11 mouse cellular contexts compared by ENCODE assay signal in the genomic region with DNA sequence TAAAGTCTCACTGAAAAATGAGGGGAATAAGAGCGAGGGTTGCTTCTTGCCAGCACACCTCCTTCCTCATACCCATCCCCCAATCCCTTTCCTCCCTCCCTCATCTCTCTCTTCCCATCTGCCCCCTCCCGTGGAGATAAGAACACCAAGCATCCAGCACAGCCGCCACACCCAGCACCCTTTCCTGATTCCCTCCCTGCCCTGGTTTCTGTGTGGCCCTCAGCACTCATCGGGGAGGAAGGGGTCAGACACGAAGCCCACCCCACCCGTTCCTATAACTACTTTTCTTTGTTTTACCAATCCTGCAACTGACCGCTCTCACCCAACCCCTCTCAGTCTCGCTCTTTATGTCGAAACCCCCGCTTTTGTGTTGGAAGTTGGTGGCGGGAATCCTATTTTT.
DNase-seq lines count a peak whose midpoint lies in the region; ATAC-seq and TF ChIP-seq lines count a peak whose summit lies in the region.
"Had no signal": no experiment of that assay in that cellular context is flagged by ENCODE, and none has a peak within 500 bp of the region (broad histone marks: within the 10 kb centered on the region; RNA-seq: fewer than 3 reads in every experiment).

No protein-coding gene starts in this region.

- H3K4me2 ChIP-seq in lung, embryonic 16.5 days (ENCODE audit: low read depth, low read length), result peak overlapping the region; percentile 36
- peak overlapping the region; percentile 26; the same call in 1 of the 2 replicates for H3K4me2 ChIP-seq in forebrain, embryonic 11.5 days (ENCODE audit: low read depth, low read length, severe bottlenecking)
- peak overlapping the region; percentile 43 for H3K4me2 ChIP-seq in intestine, embryonic 15.5 days (replicated peaks)
- peak overlapping the region; percentile 14; the same call in 1 of the 2 replicates for H3K4me2 ChIP-seq in stomach, embryonic 14.5 days (replicated peaks; ENCODE audit: low read depth, low read length)

- H3K27ac ChIP-seq in lung, embryonic 16.5 days (ENCODE audit: low read length), result no peak overlapping the region
- H3K27ac ChIP-seq in forebrain, embryonic 11.5 days (ENCODE audit: low read depth, low read length), result no peak overlapping the region
- no peak overlapping the region for H3K27ac ChIP-seq in intestine, embryonic 15.5 days
- no peak overlapping the region for H3K27ac ChIP-seq in stomach, embryonic 14.5 days (ENCODE audit: low read length)
- no peak overlapping the region for H3K27ac ChIP-seq in thymus, adult 2 months (ENCODE audit: control insufficient read depth, insufficient read depth, low read length)
- H3K27ac ChIP-seq: liver, embryonic 14.5 days had no signal

- peaks cover 15% of the 10 kb centered on the region for H3K4me1 ChIP-seq in lung, embryonic 16.5 days (replicated peaks; ENCODE audit: control insufficient read depth, insufficient read depth, low read length)
- H3K4me1 ChIP-seq in lung, adult 2 months (ENCODE audit: control insufficient read depth, insufficient read depth, low read length), result peaks cover 5% of the 10 kb centered on the region
- peaks cover under 1% of the 10 kb centered on the region; the same call in 1 of the 2 replicates for H3K4me1 ChIP-seq in forebrain, embryonic 11.5 days (replicated peaks; ENCODE audit: control insufficient read depth, insufficient read depth, low read length)
- peaks cover 3% of the 10 kb centered on the region; the same call in 1 of the 2 replicates for H3K4me1 ChIP-seq in intestine, embryonic 15.5 days (replicated peaks)
- H3K4me1 ChIP-seq in stomach, embryonic 14.5 days (ENCODE audit: control insufficient read depth, insufficient read depth, low read length), result 0 out of 2 replicates have a peak, but pooled peaks cover 3% of the 10 kb centered on the region
- no peaks in the 10 kb centered on the region for H3K4me1 ChIP-seq in thymus, adult 2 months (replicated peaks; ENCODE audit: control insufficient read depth, insufficient read depth, low read length)

- H3K9ac ChIP-seq in lung, embryonic 16.5 days (ENCODE audit: low read length), result no peak overlapping the region
- H3K9ac ChIP-seq in forebrain, embryonic 11.5 days (ENCODE audit: low read length), result peak overlapping the region; percentile 51
- H3K9ac ChIP-seq in intestine, embryonic 15.5 days, result no peak overlapping the region
- H3K9ac ChIP-seq in stomach, embryonic 14.5 days (replicated peaks; ENCODE audit: low read depth, low read length), result no peak overlapping the region
- H3K9ac ChIP-seq: liver, embryonic 14.5 days had no signal

- H3K36me3 ChIP-seq in lung, embryonic 16.5 days (ENCODE audit: control insufficient read depth, insufficient read depth, low read length), result no peaks in the 10 kb centered on the region
- no peaks in the 10 kb centered on the region for H3K36me3 ChIP-seq in forebrain, embryonic 11.5 days (ENCODE audit: control insufficient read depth, insufficient read depth, low read length)
- no peaks in the 10 kb centered on the region for H3K36me3 ChIP-seq in intestine, embryonic 15.5 days
- no peaks in the 10 kb centered on the region for H3K36me3 ChIP-seq in stomach, embryonic 14.5 days (ENCODE audit: control insufficient read depth, insufficient read depth, low read length)
- H3K36me3 ChIP-seq in thymus, adult 2 months (ENCODE audit: control insufficient read depth, insufficient read depth, low read length), result no peaks in the 10 kb centered on the region

- ATAC-seq in lung, embryonic 16.5 days (ENCODE audit: low read depth), result no peak
- peak; percentile 42; the same call in 1 of the 2 replicates for ATAC-seq in forebrain, embryonic 11.5 days (replicated peaks; ENCODE audit: low FRiP score)
- ATAC-seq in intestine, embryonic 15.5 days, result peak; percentile 28; the same call in 1 of the 2 replicates
- ATAC-seq in stomach, embryonic 14.5 days (ENCODE audit: insufficient number of reproducible peaks, insufficient read depth, low FRiP score, low read depth), result no peak
- ATAC-seq: Patski had no signal

- TF ChIP-seq CTCF in lung, adult 2 months (IDR thresholded peaks at IDR 0.05; ENCODE audit: insufficient read depth, low read length), result no peak
- TF ChIP-seq CTCF in thymus, adult 2 months (IDR thresholded peaks at IDR 0.05; ENCODE audit: borderline replicate concordance, control insufficient read depth, extremely low read depth, insufficient read depth, low read length, poor library complexity), result no peak

- no peak for DNase-seq in lung, adult 2 months
- no peak for DNase-seq in forebrain, embryonic 11.5 days (ENCODE audit: low spot score)
- DNase-seq in spleen, postnatal 4 days (ENCODE audit: low spot score in 2 of 2), result no peak
- no peak for DNase-seq in cerebellum, postnatal 25 days
- no peak for DNase-seq in thymus, adult 2 months
- DNase-seq: cerebellum, adult 8-10 months had no signal

- no peaks in the 10 kb centered on the region; the same call in 1 of the 2 replicates for H3K9me3 ChIP-seq in lung, embryonic 16.5 days (ENCODE audit: control insufficient read depth, low read length)
- no peaks in the 10 kb centered on the region for H3K9me3 ChIP-seq in forebrain, embryonic 11.5 days (ENCODE audit: control insufficient read depth, low read length)
- H3K9me3 ChIP-seq in intestine, embryonic 15.5 days, result 0 out of 2 replicates have a peak, but pooled peaks cover 4% of the 10 kb centered on the region
- peaks cover 4% of the 10 kb centered on the region for H3K9me3 ChIP-seq in stomach, embryonic 14.5 days (ENCODE audit: control insufficient read depth, low read depth, low read length)

- peak overlapping the region; percentile 10; the same call in 1 of the 2 replicates for H3K4me3 ChIP-seq in lung, embryonic 16.5 days (ENCODE audit: low read length)
- no peak overlapping the region for H3K4me3 ChIP-seq in lung, adult 2 months (replicated peaks; ENCODE audit: extremely low read depth, low read depth, low read length)
- H3K4me3 ChIP-seq in forebrain, embryonic 11.5 days (ENCODE audit: low read depth, low read length), result no peak overlapping the region; the same call in 1 of the 2 replicates
- H3K4me3 ChIP-seq in intestine, embryonic 15.5 days (replicated peaks), result no peak overlapping the region
- no peak overlapping the region for H3K4me3 ChIP-seq in stomach, embryonic 14.5 days (ENCODE audit: low read depth, low read length)
- H3K4me3 ChIP-seq in thymus, adult 2 months (ENCODE audit: control insufficient read depth, insufficient read depth, low read length), result no peak overlapping the region

- H3K27me3 ChIP-seq in lung, embryonic 16.5 days (ENCODE audit: control insufficient read depth, insufficient read depth, low read depth, low read length), result no peaks in the 10 kb centered on the region
- no peaks in the 10 kb centered on the region for H3K27me3 ChIP-seq in forebrain, embryonic 11.5 days (ENCODE audit: control insufficient read depth, insufficient read depth, low read length)
- H3K27me3 ChIP-seq in intestine, embryonic 15.5 days (replicated peaks), result no peaks in the 10 kb centered on the region
- no peaks in the 10 kb centered on the region for H3K27me3 ChIP-seq in stomach, embryonic 14.5 days (ENCODE audit: control insufficient read depth, insufficient read depth, low read length)
- H3K27me3 ChIP-seq in thymus, adult 2 months (ENCODE audit: control insufficient read depth, insufficient read depth, low read length), result no peaks in the 10 kb centered on the region
- H3K27me3 ChIP-seq: Patski had no signal

- 9% methylated on average over 11 of the region's 11 CpGs for WGBS in lung, embryonic 16.5 days
- WGBS in lung, adult 2 months, result 19% methylated on average over 11 of the region's 11 CpGs
- 4% methylated on average over 11 of the region's 11 CpGs for WGBS in forebrain, embryonic 11.5 days
- 15% methylated on average over 11 of the region's 11 CpGs for WGBS in intestine, embryonic 15.5 days
- whole genome bisulfite sequencing in stomach, embryonic 14.5 days, result 21% methylated on average over 11 of the region's 11 CpGs
- WGBS in thymus, adult 2 months, result 52% methylated on average over 11 of the region's 11 CpGs

- TF ChIP-seq POLR2A in lung, adult 2 months (IDR thresholded peaks at IDR 0.05; ENCODE audit: borderline replicate concordance, extremely low read depth, low read depth, low read length), result no peak
- TF ChIP-seq POLR2A in thymus, adult 2 months (IDR thresholded peaks at IDR 0.05; ENCODE audit: control insufficient read depth, extremely low read depth, insufficient read depth, low read length, poor library complexity), result no peak

Comparison
In these comparisons a context has a peak if more than half of its experiments do, and no peak if none do; other contexts are left out.
1. ATAC-seq: peak in forebrain, embryonic 11.5 days (single experiment) and intestine, embryonic 15.5 days (single experiment); none in lung, embryonic 16.5 days (single experiment) and stomach, embryonic 14.5 days (single experiment).
2. Peak in every context shown above with its lines, with median percentiles within 50 percentile points of each other: H3K4me2 ChIP-seq.